Mouse (Mus musculus) lung, embryonic 14.5 days (tissue): ENCODE results near the gene Ecsit. TPM values are rescaled to one million over a fixed set of nuclear protein-coding genes. Genes with fewer than 3 reads are reported as not detected.

Experiments
- ATAC-seq: fragments of 200-750 bp; cut with Nextera tagmentation; 2 replicates; pipeline ENCODE4 v1.8.0; 2017; ENCODE audit warnings: mild to moderate bottlenecking, moderate TSS enrichment, moderate library complexity; ENCODE audit not compliant: insufficient read depth
- DNase-seq: peaks from one replicate; pipeline ENCODE4 v3.0.0-alpha.2; 2015
- H3K27ac ChIP-seq: fragments of 300-500 bp; sonication (generic); 2 replicates; pipeline ENCODE4 v1.5.1; 2014; ENCODE audit warnings: low read depth, mild to moderate bottlenecking, moderate library complexity
- H3K27me3 ChIP-seq: fragments of 300-500 bp; sonication (generic); 2 replicates; pipeline ENCODE4 v1.6.1; 2014; ENCODE audit warnings: low read length, control low read depth; ENCODE audit not compliant: insufficient read depth
- H3K36me3 ChIP-seq: fragments of 300-500 bp; sonication (generic); 2 replicates; pipeline ENCODE4 v1.6.1; 2014; ENCODE audit warnings: control low read depth; ENCODE audit not compliant: insufficient read depth
- H3K4me1 ChIP-seq: fragments of 300-500 bp; sonication (generic); 2 replicates; pipeline ENCODE4 v1.6.1; 2014; ENCODE audit warnings: antibody characterized with exemption, control low read depth; ENCODE audit not compliant: insufficient read depth
- H3K4me2 ChIP-seq: fragments of 300-500 bp; sonication (generic); 2 replicates; pipeline ENCODE4 v1.6.1; 2014; ENCODE audit warnings: mild to moderate bottlenecking
- H3K4me3 ChIP-seq: fragments of 300-500 bp; sonication (generic); 2 replicates; pipeline ENCODE4 v1.5.1; 2014; ENCODE audit warnings: low read depth, low read length
- H3K9ac ChIP-seq: fragments of 300-500 bp; sonication (generic); 2 replicates; pipeline ENCODE4 v1.6.1; 2014
- H3K9me3 ChIP-seq: fragments of 300-500 bp; sonication (generic); 2 replicates; pipeline ENCODE4 v1.6.1; 2016; ENCODE audit warnings: low read depth, low read length, control low read depth
- CTCF ChIP-seq: IDR thresholded peaks from 2 replicates; pipeline ENCODE4 v1.5.1; 2016; ENCODE audit warnings: antibody characterized with exemption, low read depth
- WGBS: fragments of 180-500 bp; shearing (Covaris S2); extraction: QIAGEN DNeasy Blood & Tissue Kit; methylation state at CpG from one replicate; pipeline ENCODE4 v1.1.7; 2014; 5-methylcytosine and 5-hydroxymethylcytosine counted together
- polyA plus RNA-seq: library from polyadenylated mRNA; unstranded; fragments of >200 nt; fragmentation: Nextera tagmentation; extraction: Ambion mirVana; gene quantifications from 2 replicates; pipeline ENCODE4 v1.2.1, GENCODE M21; 2014

The Ecsit gene
- polyA plus RNA-seq, 1 experiment from 2014 or later = 33.5 TPM

GRCm38 (mm10) chr9:22123069-22123609 is 37.9 kb upstream of the Ecsit start:
- Histone ChIP-seq H3K9me3 (no peaks in the 10 kb centered on the region), H3K27me3 (no peaks in the 10 kb centered on the region), H3K4me1 (no peaks in the 10 kb centered on the region), H3K4me2 (no peak overlapping the region), H3K27ac (no peak overlapping the region), H3K9ac (no peak overlapping the region), H3K4me3 (no peak overlapping the region), H3K36me3 (no peaks in the 10 kb centered on the region)
- DNase-seq = no peak
- ATAC-seq = no peak
- no peak for TF ChIP-seq CTCF
- WGBS = 84% methylated on average over 7 of the region's 7 CpGs

GRCm38 (mm10) chr9:22122005-22122404 is 36.8 kb upstream of the Ecsit start:
- no peak overlapping the region for H3K27ac ChIP-seq
- H3K4me1 ChIP-seq = 0 out of 2 replicates have a peak, but pooled peaks cover 4% of the 10 kb centered on the region
- no peaks in the 10 kb centered on the region for H3K9me3 ChIP-seq
- H3K36me3 ChIP-seq = no peaks in the 10 kb centered on the region
- no peak for TF ChIP-seq CTCF
- H3K27me3 ChIP-seq = no peaks in the 10 kb centered on the region
- DNase-seq = no peak
- ATAC-seq = no peak
- WGBS = 65% methylated on average over 3 of the region's 3 CpGs
- no peak overlapping the region for H3K9ac ChIP-seq
- H3K4me3 ChIP-seq = no peak overlapping the region
- H3K4me2 ChIP-seq = no peak overlapping the region

GRCm38 (mm10) chr9:22121545-22121944 is 36.3 kb upstream of the Ecsit start:
- Histone ChIP-seq H3K36me3 (no peaks in the 10 kb centered on the region), H3K4me3 (no peak overlapping the region)

GRCm38 (mm10) chr9:22119543-22119942 is 34.3 kb upstream of the Ecsit start:
- H3K4me1 ChIP-seq = peaks cover 7% of the 10 kb centered on the region
- no peak for TF ChIP-seq CTCF
- H3K27ac ChIP-seq = no peak overlapping the region
- DNase-seq (no peak), ATAC-seq (no peak)
- H3K9me3 ChIP-seq = no peaks in the 10 kb centered on the region
- no peak overlapping the region for H3K4me2 ChIP-seq
- no peak overlapping the region for H3K9ac ChIP-seq
- H3K27me3 ChIP-seq = no peaks in the 10 kb centered on the region
- no peaks in the 10 kb centered on the region for H3K36me3 ChIP-seq
- 80% methylated on average over 4 of the region's 4 CpGs for WGBS
- no peak overlapping the region for H3K4me3 ChIP-seq

More at GRCm38 (mm10) chr9:22121545-22121944, 36.3 kb upstream of the Ecsit start:
- DNase-seq (no peak), ATAC-seq (no peak)
- Histone ChIP-seq H3K9ac (no peak overlapping the region), H3K4me2 (no peak overlapping the region), H3K27ac (no peak overlapping the region), H3K4me1 (0 out of 2 replicates have a peak, but pooled peaks cover 4% of the 10 kb centered on the region), H3K27me3 (no peaks in the 10 kb centered on the region), H3K9me3 (no peaks in the 10 kb centered on the region)
- no peak for TF ChIP-seq CTCF

- DNase-seq (peak; percentile 85), ATAC-seq (no peak)
- Histone ChIP-seq H3K4me2 (peak overlapping the region; percentile 66), H3K27me3 (no peaks in the 10 kb centered on the region), H3K9me3 (no peaks in the 10 kb centered on the region), H3K4me1 (peaks cover 7% of the 10 kb centered on the region), H3K27ac (no peak overlapping the region), H3K36me3 (peaks cover 12% of the 10 kb centered on the region), H3K9ac (peak overlapping the region; percentile 75), H3K4me3 (peak overlapping the region; percentile 86)
- WGBS = 46% methylated on average over 10 of the region's 10 CpGs
- peak; percentile 74 for TF ChIP-seq CTCF
These were observed 32.7 kb upstream of the Ecsit start for GRCm38 (mm10) chr9:22117754-22118456.

- peak; percentile 99 for DNase-seq
- WGBS = under 1% methylated on average over 52 of the region's 52 CpGs
- H3K9me3 ChIP-seq = no peaks in the 10 kb centered on the region
- peak within 1 kb of the TSS; percentile 86 for H3K4me3 ChIP-seq
- no peaks in the 10 kb centered on the region for H3K27me3 ChIP-seq
- peaks cover 7% of the 10 kb centered on the region for H3K4me1 ChIP-seq
- peak within 1 kb of the TSS; percentile 66 for H3K4me2 ChIP-seq
- no peak for TF ChIP-seq CTCF
- H3K9ac ChIP-seq = peak within 1 kb of the TSS; percentile 75
- peak; percentile 96 for ATAC-seq
- peak within 1 kb of the TSS; percentile 64; the same call in 1 of the 2 replicates for H3K27ac ChIP-seq
- H3K36me3 ChIP-seq = peaks cover 22% of the 10 kb centered on the region
These were observed 31.6 kb upstream of the Ecsit start, which contains the start of gene Elof1 for GRCm38 (mm10) chr9:22116740-22117426. Gene Elof1 (minus strand): TSS chr9:22117172.

- no peak for TF ChIP-seq CTCF
- H3K4me2 ChIP-seq = peak overlapping the region; percentile 66
- peaks cover 7% of the 10 kb centered on the region for H3K4me1 ChIP-seq
- no peak overlapping the region for H3K27ac ChIP-seq
- H3K27me3 ChIP-seq = no peaks in the 10 kb centered on the region
- no peaks in the 10 kb centered on the region for H3K9me3 ChIP-seq
- peak; percentile 21 for DNase-seq
- H3K4me3 ChIP-seq = peak overlapping the region; percentile 86
- peak overlapping the region; percentile 75 for H3K9ac ChIP-seq
- H3K36me3 ChIP-seq = peaks cover 30% of the 10 kb centered on the region
- WGBS = 22% methylated on average over 15 of the region's 15 CpGs
- no peak for ATAC-seq
These were observed 30.8 kb upstream of the Ecsit start for GRCm38 (mm10) chr9:22116086-22116485.
